Mouse (Mus musculus): ENCODE results near the gene Flcn.
"Not testable (repeated sequence)": the region's sequence is repeated elsewhere in the genome, so short reads cannot be mapped to it uniquely, and the experiment has no call there.

The Flcn gene

DNA sequence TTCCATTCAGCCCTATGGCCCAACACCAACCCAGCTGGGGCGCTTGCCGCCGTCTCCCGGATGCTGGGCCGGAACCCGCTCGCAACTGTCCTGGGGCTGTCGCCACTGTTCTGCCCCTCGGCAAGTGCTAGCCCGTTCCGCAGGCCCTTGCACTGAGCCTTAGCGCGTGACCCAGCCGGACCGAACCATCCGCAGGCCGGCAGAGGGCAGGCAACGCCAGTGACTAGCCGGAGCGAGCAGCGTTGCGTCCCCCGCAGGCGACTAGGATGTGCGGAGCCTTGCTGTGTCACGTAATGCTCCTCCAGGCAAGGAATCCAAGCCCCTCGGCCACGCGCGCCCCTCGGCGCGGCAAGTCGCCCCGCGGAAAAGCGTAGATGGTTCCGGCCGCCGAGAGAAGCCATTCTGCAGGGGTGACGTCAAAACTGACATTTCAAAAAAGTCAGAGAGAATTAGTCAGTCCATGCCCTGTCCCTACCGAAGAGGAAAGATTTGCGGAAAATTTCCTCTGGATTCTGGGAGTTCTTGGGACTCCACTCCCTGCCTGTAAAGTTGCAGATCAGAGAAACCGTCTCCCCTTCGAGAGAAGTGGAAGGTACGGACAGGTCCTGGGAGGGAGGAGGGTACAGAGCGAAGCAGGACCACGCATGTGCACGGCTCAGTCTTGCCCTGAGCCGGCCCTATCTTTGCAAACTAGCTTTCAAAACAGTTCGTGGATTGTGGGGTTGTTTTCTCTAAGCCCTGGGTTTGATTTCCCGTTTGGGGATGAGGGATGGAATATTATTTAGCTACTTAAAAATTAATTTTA, at the start of gene Flcn:
TSS of gene Flcn (minus strand) at position 347 of the 805 bp plus-strand sequence.
- DNase-seq (ENCODE audit: low read depth, low spot score) = peak; percentile 92

GRCm38 (mm10) chr11:59852865-59853264, 43.0 kb upstream of the Flcn start:
- no peak for DNase-seq (ENCODE audit: low read depth, low spot score)

DNA sequence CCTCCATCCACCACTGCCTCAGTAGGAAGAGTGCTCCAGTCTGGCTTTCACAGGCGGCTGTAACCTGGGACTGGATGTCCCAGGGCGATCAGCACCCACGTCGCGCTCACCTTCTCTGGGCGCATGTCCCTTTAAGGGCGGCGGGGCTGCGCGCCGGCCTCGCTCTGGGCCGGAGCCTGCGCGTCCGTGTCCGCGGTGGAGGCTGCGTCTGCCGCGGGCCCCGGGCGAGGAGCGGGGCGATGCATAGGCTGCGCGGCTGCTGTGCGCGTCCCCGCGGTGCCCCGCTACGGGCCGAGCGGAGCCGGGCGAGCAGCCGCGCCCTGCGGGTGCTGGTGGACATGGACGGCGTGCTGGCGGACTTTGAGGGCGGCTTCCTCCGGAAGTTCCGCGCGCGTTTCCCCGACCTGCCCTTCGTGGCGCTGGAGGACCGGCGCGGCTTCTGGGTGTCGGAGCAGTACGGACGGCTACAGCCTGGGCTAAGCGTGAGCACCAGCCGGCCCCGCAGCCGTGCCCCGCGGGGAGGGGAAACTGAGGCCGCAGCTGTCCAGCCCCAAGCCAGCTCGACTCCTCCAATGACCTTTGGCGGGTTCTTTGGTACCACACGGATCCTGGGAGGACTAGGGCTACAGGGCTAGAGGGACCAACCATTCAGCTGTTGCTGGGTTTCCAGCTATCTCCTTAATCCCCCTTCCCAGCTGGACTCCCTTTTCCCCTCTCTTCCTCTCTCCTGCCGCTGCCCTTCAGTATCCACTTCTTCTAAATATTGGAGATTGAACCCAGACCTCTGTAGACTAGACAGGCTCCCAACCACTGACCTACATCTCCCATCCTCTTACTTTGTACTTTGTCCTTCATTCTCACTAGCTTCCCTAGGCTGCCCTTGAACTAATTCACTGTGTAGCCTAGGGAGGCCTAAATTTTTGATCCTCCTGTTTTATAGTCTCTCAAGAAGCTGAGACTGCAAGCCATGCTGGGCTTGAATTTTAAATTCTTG, 38.4 kb upstream of the Flcn start:
- peak; percentile 23 for DNase-seq (ENCODE audit: low read depth, low spot score)

DNA sequence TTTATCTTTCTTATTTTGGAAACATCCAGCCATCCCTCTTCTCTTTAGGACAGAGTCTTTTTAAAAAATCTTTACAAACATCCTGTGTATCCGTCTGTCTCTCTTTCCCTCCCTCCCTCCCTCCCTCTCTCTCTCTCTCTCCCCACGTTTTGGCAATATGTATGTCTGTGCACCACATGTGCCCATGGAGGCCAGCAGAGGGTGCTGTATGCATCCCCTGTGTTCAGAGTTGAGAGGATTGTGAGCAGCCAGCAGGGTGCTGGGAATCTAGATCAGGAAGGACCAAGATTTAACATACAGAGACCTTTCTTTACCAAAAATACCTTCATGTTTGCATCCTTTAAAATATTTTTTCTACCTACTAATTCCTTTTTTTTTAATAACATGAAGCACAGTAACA, 37.3 kb upstream of the Flcn start:
- DNase-seq (ENCODE audit: low read depth, low spot score) = peak; percentile 94

- DNase-seq (ENCODE audit: low read depth, low spot score) = peak; percentile 34
Observed at GRCm38 (mm10) chr11:59846311-59846710, 36.5 kb upstream of the Flcn start.

GRCm38 (mm10) chr11:59839459-59840126, 29.8 kb upstream of the Flcn start, which contains the start of gene Cops3:
Gene Cops3, minus strand, starts transcription at chr11:59839838.
- DNase-seq (ENCODE audit: low read depth, low spot score) = peak; percentile 99

DNA sequence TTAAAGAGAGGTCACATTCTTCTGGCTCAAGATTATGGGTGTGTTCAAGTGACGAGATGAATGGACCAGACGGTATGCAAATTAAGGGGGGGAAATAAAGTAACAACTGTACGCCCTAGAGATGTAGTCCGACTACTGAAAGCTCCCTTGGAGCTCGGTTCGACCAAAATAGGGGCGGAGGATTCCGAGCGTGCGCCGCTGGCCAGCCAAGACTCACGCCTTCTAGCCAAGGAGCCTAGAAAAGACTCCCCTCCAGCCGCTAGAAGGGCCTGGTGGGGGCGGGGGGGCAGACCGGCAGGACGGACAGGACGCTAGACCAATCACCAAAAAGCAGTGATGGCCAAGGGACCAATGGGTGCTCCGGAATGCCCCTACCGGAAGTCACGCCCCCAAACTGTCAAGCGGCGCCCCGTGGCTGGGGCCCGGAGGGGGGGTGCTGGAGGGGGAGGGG, 29.2 kb upstream of the Flcn start, which contains the start of gene Nt5m:
TSS of gene Nt5m (plus strand) at position 440 of the 451 bp plus-strand sequence.
- DNase-seq (ENCODE audit: low read depth, low spot score) = peak; percentile 95

GRCm38 (mm10) chr11:59838426-59838825, 28.6 kb upstream of the Flcn start:
- DNase-seq (ENCODE audit: low read depth, low spot score) = no peak

DNA sequence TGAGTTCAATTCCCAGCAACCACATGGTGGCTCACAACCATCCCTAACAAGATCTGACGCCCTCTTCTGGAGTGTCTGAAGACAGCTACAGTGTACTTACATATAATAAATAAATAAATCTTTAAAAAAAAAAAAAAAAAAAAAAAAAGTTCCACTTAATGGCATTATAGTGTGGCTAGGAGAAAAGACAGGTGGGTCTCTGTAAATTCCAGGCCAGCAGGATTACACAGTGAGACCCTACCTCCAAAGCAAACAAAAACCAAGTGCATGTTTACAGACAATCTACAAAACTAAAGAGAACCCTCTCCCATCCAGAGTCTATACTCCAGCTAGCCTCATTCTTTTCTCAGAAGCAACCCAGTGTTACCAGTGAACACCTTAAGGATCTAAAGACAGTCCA, 28.0 kb upstream of the Flcn start:
- DNase-seq (ENCODE audit: low read depth, low spot score) = not testable (repeated sequence)

- DNase-seq (ENCODE audit: low read depth, low spot score) = no peak
Observed at GRCm38 (mm10) chr11:59821625-59822024, 11.8 kb upstream of the Flcn start.

- no peak for DNase-seq (ENCODE audit: low read depth, low spot score)
Observed at GRCm38 (mm10) chr11:59817916-59818315, 8.1 kb upstream of the Flcn start.

DNA sequence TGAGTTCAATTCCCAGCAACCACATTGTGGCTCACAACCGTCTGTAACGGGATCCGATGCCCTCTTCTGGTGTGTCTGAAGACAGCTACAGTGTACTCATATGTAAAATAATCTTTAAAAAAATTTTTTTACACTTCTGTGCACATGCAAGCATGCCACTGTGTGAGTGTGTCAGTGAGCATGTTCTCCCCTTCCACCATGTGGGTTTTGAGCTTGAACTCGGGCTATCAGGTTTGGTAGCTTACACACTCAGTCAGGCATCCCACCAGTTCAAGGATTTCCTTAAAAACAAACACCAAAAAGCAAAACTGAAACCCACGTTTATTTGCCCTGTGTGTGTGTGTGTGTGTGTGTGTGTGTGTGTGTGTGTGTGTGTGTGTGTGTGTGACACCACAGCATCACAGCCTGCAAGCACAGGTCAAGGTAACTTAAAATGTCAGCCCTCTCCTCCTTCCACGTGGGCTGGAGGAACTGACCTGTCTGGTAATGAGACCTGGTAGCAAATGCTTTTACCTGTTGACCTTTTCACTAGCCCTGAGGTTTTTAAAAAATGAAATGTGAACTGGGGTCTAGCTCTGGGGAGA, 5.8 kb upstream of the Flcn start:
- DNase-seq (ENCODE audit: low read depth, low spot score) = no peak

- no peak for DNase-seq (ENCODE audit: low read depth, low spot score)
Observed at GRCm38 (mm10) chr11:59814936-59815335, 5.1 kb upstream of the Flcn start.

- DNase-seq (ENCODE audit: low read depth, low spot score) = peak; percentile 93
Observed at GRCm38 (mm10) chr11:59814311-59814710, 4.5 kb upstream of the Flcn start.

DNA sequence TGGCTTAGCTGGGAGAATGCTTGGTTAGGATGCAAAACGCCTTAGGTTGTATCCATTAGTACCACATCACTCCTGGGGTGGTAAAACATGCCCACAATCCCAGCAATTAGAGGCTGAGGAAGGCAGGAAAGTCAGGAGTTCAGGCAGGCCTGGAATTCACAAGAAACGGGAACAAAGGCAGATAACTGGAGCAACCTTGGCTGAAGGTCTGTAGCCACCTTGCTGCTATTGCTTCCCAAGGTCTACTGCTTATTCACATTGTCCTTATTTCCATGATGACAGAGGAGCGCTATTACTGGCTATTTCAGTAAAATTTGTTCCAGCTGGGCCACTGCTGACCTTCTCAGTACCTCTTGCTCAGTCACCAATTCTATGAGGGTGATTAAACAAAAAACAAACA, 3.5 kb upstream of the Flcn start:
- DNase-seq (ENCODE audit: low read depth, low spot score) = peak; percentile 35

- no peak for DNase-seq (ENCODE audit: low read depth, low spot score)
Observed at GRCm38 (mm10) chr11:59811211-59811610, 1.4 kb upstream of the Flcn start.

DNA sequence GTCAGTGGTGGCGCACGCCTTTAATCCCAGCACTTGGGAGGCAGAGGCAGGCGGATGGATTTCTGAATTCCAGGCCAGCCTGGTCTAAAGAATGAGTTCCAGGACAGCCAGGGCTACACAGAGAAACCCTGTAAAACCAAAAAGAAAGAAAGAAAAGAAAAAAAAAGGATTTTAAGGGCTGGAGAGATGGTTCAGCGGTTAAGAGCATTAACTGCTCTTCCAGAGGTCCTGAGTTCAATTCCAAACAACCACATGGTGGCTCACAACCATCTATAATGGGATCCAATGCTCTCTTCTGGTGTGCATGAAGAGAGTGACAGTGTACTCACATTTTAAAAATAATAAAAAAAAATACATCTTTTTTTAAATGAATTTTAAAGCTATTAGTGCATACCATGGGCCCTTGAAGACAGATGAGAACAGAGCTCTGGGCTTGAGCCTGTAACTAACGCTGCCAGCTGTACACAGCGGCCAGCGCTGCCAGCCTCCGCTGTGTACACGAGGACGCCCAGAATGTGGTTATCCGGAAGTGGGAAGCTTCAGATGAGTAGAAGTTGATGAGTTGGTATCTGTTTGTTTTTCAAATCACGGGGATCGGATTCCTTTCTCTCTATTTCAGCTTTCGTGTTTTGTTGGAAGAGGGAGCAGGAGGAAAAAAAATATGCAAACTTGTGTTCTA, 803 bp upstream of the Flcn start:
- DNase-seq (ENCODE audit: low read depth, low spot score) = no peak

DNA sequence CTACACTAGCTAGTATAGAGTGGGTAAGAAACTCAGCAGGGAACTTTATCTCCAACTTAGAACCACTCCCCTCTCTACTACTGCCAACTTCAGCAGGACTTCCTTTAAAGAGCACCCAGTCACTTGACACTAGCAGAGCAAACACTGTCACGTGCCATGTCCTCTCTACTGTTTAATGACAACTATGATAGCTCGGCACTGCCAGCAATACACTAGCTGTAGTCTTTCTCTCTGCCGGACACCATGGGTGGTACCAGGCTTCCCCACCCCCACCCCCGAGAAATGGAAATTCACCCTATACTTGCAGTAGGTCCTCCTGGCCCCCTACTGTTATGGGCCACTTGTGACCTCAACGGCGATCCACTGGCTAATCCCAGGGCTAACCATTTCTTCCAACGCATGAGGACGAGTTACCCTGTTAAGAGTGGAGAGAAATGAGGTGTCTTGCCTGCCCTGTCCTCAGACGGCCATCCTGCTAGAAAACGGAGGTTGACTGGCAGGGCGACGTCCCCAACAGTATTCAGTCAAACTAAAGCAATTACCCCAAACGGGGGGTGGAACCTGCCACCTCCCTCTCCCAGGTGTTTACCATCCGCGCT, 646 bp downstream of the Flcn start:
- peak; percentile 41 for DNase-seq (ENCODE audit: low read depth, low spot score)

DNA sequence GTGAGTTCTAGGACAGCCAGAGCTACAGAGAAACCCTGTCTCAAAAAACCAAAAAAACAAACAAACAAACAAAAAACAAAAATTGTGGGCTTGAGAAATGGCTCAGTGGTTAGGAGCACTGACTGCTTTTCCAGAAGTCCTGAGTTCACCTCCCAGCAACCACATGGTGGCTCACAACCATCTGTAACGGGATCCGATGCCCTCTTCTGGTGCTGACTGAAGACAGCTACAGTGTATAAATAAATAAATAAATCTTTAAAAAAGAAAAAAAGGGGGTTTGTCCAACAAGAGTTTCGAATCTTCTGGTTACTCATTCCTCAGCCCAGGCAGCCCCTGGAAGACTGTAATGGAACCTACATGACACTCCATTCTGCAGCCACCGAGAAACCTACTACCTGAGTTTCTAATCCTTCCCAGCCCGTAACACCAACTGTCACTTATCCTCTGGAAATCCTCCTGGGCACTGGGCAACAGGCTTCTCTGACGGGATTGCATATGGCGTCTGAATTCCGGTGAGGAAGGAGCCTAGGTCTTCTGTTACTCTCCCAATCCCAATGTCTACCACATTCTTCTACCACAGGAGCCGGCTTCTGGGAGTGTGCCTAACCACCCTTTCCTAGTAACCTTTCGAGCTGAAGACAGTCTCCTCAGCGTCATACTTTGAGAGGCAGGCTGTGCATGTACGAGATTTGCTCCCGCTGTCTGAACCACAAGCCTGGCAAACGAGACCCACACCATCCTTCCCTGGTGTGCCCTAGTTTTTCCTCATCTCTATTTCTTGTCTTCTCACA, 1.5 kb downstream of the Flcn start:
- no peak for DNase-seq (ENCODE audit: low read depth, low spot score)

Measured in ES-CJ7 (cell line).